Mouse (Mus musculus) megakaryocyte progenitor cell, adult 5-6 weeks (primary cell): ENCODE results near the gene Brdt. TPM values are rescaled to one million over a fixed set of nuclear protein-coding genes. Genes with fewer than 3 reads are reported as not detected.

Experiments used
- ATAC-seq: replicated peaks from 2 replicates; pipeline ENCODE4 v1.8.0; 2016; ENCODE audit warnings: mild to moderate bottlenecking, moderate TSS enrichment, inconsistent platforms; ENCODE audit not compliant: poor library complexity
- total RNA-seq, 2 experiments: library from RNA; stranded (forward) in 1 of 2; stranded (reverse) in 1 of 2; fragments of 157-497, 149-512 nt in 1 of 2; fragments of 200-1000 nt in 1 of 2; gene quantifications; 2 replicates each; pipeline versions ENCODE4 v1.2.3 to v1.2.4; 2015 to 2017

The Brdt gene
- total RNA-seq, 2 experiments from 2014 or later = 0.05 to 0.58 TPM

DNA sequence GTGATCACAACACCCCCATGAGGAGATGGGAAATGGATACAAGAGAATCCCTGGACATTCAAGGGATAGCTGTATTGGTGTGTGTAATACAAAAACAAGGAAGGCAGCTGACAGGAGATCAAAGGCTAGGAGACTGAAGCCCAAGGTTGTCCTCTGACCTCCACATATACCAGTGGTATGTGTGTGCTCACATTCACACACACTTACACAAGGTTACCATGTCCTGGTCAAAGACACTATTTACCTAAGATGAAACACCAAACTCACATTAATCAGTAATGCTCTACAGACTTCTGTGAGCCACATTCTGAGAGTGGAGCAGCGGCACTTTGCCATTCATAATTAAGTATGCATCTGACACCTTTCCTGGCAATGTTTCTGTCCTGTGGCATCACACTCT is 79.3 kb downstream of the Brdt start:
- ATAC-seq = no peak

DNA sequence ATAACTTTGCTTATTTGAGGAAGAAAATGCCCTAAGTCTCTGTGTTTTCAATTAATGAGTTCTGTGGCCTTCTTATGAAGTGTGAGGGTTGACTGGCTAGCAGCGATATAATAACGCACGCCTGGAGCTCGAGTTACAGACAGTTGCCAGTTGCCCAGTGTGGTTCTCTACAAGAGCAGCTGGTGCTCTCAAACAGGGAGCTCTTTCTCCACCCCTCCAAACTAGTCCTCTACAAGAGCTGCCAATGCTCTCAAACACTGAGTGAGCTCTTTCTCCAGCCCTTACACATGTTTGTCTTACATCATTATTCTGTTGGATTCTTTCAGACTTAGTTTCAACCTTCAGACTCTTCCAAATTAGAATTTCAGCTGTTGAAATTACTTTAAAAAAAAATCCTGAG is 80.4 kb downstream of the Brdt start:
- no peak for ATAC-seq

DNA sequence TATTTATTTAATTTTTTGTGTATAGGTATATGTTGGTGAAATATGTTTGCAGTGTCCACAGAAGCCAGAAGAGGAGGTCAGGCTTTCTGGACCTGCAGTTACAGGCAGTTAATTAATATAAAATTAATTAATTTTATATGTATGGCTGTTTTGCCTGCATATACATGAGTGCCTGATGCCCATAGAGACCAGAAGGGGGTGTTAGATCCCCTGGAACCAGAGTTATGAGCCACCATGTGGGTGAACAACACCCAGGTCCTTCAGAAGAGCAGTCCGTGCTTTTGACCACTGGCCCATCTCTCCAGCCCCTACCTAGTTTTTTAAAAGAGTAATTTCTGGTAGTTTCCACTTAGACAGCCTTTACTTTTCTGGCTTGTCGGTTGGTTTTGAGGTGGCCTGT is 81.3 kb downstream of the Brdt start:
- peak; percentile 54 for ATAC-seq

DNA sequence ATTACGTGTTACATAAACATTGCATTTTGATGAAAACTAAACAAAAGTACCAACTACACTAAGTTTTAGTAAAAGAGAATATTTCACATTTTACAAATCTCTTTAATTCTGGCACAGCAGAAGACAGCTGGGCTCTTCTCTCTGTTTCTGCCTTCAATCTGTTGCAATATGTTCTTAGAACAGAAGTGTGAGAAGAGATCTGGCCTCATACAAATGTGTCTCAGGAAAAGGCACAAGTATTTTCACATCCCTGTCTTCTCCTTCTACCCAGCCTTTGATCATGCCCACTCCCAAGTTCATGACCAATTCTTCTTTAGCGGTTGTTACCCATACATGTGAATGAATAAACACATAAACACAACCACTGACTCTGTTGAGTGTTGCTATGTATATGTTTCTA is 84.1 kb downstream of the Brdt start:
- no peak for ATAC-seq

DNA sequence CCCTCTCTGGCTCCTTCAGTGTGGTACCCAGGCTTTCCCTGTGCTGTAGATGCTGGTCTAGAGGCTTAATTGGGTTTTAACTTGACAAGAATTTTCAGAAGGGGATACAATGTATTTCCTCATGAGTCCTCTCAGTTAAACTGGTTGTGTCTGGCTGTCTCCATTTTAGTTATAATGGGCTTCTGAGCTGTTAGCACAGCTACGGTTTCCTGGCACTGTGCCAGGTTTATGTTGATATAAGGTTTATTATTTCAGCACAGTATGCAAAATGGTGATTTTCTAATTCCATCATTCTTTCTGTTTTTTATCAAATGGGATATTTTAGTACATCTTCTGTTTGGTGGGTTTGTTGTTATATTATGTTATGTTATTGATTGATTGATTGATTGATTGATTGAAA is 90.7 kb downstream of the Brdt start:
- ATAC-seq = no peak

DNA sequence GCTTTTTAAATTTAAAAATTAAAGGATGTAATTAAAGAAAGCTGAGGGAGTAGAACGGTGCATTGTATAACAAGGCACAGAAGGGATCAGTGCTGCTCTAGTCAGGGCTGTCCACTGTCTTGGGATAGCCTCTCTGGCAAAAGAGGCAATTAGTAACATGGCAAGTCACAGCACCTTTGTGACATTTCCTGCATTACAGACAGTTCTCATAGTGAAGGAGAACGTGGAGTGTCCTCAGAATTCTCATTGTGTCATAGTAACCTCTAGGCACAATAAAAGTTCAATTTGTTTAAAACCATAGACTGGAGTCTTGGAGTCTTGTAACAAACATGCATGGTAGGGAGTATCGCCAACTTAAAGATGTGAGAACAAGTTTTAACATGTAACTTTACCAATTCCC is 100.3 kb downstream of the Brdt start, which contains the start of gene Lpcat2b:
Lpcat2b (plus strand) TSS at position 301 of the 400 bp plus-strand sequence.
- no peak for ATAC-seq

DNA sequence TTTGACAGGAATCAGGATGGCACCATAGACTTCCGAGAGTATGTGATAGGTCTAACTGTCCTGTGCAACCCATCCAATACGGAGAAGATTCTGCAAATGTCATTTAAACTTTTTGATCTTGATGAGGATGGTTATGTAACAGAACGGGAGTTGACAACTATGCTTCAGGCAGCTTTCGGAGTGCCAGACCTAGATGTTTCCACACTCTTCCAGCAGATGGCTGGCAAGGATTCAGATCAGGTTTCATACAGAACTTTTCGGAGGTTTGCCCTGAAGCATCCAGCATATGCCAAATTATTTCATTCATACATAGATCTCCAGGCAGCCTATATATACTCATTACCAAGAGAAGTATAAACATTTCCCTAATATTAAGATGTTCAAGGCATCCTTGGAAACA is 103.0 kb downstream of the Brdt start:
- ATAC-seq = no peak

DNA sequence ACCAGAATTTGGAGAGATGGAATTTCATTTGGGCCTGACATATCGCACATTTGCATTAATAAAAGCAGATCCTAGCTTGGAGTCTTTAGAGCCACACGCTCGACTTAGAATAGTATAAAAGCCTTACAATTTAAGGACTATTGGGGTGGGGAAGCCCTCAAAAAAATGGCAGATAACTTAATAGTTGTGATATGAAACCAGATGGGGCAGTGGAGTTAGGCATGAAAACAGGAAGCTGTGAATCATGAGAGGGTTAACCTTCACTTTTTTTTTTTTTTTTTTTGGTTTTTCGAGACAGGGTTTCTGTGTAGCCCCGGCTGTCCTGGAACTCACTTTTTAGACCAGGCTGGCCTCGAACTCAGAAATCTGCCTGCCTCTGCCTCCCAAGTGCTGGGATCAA is 105.2 kb downstream of the Brdt start:
- ATAC-seq = no peak

Other genes starting within 250 kb of the Brdt start
- gene Tgfbr3, start 41.5 kb upstream of the Brdt start, total RNA-seq (2015) = 2.4 and 5.6 TPM in 2 replicates
- gene Tgfbr3, start 41.5 kb upstream of the Brdt start, total RNA-seq (2017) = 1.7 and 2.8 TPM in 2 replicates
- gene Ephx4, start 71.6 kb downstream of the Brdt start, total RNA-seq (2015) = not detected in 2 replicates
- gene Ephx4, start 71.6 kb downstream of the Brdt start, total RNA-seq (2017) = not detected in 2 replicates
- not detected in 2 replicates for gene Lpcat2b, start 100.4 kb downstream of the Brdt start, total RNA-seq (2015)
- gene Lpcat2b, start 100.4 kb downstream of the Brdt start, total RNA-seq (2017) = not detected in 2 replicates
- 4.4 and 6.7 TPM in 2 replicates for gene Btbd8, start 106.8 kb downstream of the Brdt start, total RNA-seq (2015)
- gene Btbd8, start 106.8 kb downstream of the Brdt start, total RNA-seq (2017) = 5.5 and 6.1 TPM in 2 replicates
- 0.15 TPM in 1 of 2 replicates, not detected in the other for gene Gm42669, start 176.5 kb downstream of the Brdt start, total RNA-seq (2015)
- gene Gm42669, start 176.5 kb downstream of the Brdt start, total RNA-seq (2017) = 0.07 and 0.62 TPM in 2 replicates
- gene 1700028K03Rik, start 203.6 kb downstream of the Brdt start, total RNA-seq (2015) = 0.02 TPM in 1 of 2 replicates, not detected in the other
- gene 1700028K03Rik, start 203.6 kb downstream of the Brdt start, total RNA-seq (2017) = not detected in 2 replicates